Mouse (Mus musculus): ENCODE data around the gene Pde4b. TPM values are rescaled to one million over a fixed set of nuclear protein-coding genes. Genes with fewer than 3 reads are reported as not detected.
A peak's percentile ranks its signal among the peaks of the same experiment; 100 is the strongest.

The Pde4b gene
- polyA plus RNA-seq, 1 experiment from 2014 or later, result 44.6 TPM

- peak overlapping the region; percentile 85 for H3K4me2 ChIP-seq (replicated peaks)
- H3K36me3 ChIP-seq (replicated peaks; ENCODE audit: control insufficient read depth, insufficient read depth), result no peaks in the 10 kb centered on the region
- peak overlapping the region; percentile 55 for H3K9ac ChIP-seq
- H3K9me3 ChIP-seq (ENCODE audit: control insufficient read depth, low read length), result no peaks in the 10 kb centered on the region
- H3K4me3 ChIP-seq (replicated peaks; ENCODE audit: low read length), result peak overlapping the region; percentile 39
- peaks cover 4% of the 10 kb centered on the region; the same call in 1 of the 2 replicates for H3K27me3 ChIP-seq (ENCODE audit: control insufficient read depth, insufficient read depth, low read length)
- ATAC-seq (ENCODE audit: low FRiP score) (no peak), DNase-seq (ENCODE audit: low spot score) (peak; percentile 44)
- peaks cover 23% of the 10 kb centered on the region for H3K4me1 ChIP-seq (replicated peaks; ENCODE audit: control insufficient read depth, insufficient read depth, low read length)
- WGBS, result 6% methylated on average over 20 of the region's 20 CpGs
- H3K27ac ChIP-seq, result peak overlapping the region; percentile 48; the same call in 1 of the 2 replicates
Observed at GRCm38 (mm10) chr4:102570766-102571411, 483.5 kb downstream of the Pde4b start.

- peak overlapping the region; percentile 35 for H3K4me2 ChIP-seq (replicated peaks)
- H3K36me3 ChIP-seq (replicated peaks; ENCODE audit: control insufficient read depth, insufficient read depth), result no peaks in the 10 kb centered on the region
- H3K4me1 ChIP-seq (replicated peaks; ENCODE audit: control insufficient read depth, insufficient read depth, low read length), result peaks cover 23% of the 10 kb centered on the region
- ATAC-seq (ENCODE audit: low FRiP score), result no peak
- H3K9ac ChIP-seq, result no peak overlapping the region
- H3K27me3 ChIP-seq (ENCODE audit: control insufficient read depth, insufficient read depth, low read length), result peaks cover 4% of the 10 kb centered on the region; the same call in 1 of the 2 replicates
- no peak for DNase-seq (ENCODE audit: low spot score)
- 78% methylated on average over 6 of the region's 6 CpGs for WGBS
- no peaks in the 10 kb centered on the region for H3K9me3 ChIP-seq (ENCODE audit: control insufficient read depth, low read length)
- H3K27ac ChIP-seq, result no peak overlapping the region
- no peak overlapping the region; the same call in 1 of the 2 replicates for H3K4me3 ChIP-seq (replicated peaks; ENCODE audit: low read length)
Observed at GRCm38 (mm10) chr4:102572031-102572430, 484.7 kb downstream of the Pde4b start.

- Histone ChIP-seq H3K4me2 (replicated peaks) (peak overlapping the region; percentile 35; the same call in 1 of the 2 replicates), H3K27me3 (ENCODE audit: control insufficient read depth, insufficient read depth, low read length) (peaks cover 4% of the 10 kb centered on the region; the same call in 1 of the 2 replicates), H3K4me1 (replicated peaks; ENCODE audit: control insufficient read depth, insufficient read depth, low read length) (peaks cover 23% of the 10 kb centered on the region), H3K4me3 (replicated peaks; ENCODE audit: low read length) (no peak overlapping the region), H3K27ac (no peak overlapping the region), H3K9me3 (ENCODE audit: control insufficient read depth, low read length) (no peaks in the 10 kb centered on the region), H3K36me3 (replicated peaks; ENCODE audit: control insufficient read depth, insufficient read depth) (no peaks in the 10 kb centered on the region), H3K9ac (no peak overlapping the region)
- WGBS, result 78% methylated on average over 3 of the region's 3 CpGs
- ATAC-seq (ENCODE audit: low FRiP score) (no peak), DNase-seq (ENCODE audit: low spot score) (no peak)
Observed at GRCm38 (mm10) chr4:102572591-102572990, 485.2 kb downstream of the Pde4b start.

- Histone ChIP-seq H3K27me3 (ENCODE audit: control insufficient read depth, insufficient read depth, low read length) (peaks cover 4% of the 10 kb centered on the region; the same call in 1 of the 2 replicates), H3K4me3 (replicated peaks; ENCODE audit: low read length) (no peak overlapping the region), H3K9ac (no peak overlapping the region), H3K4me1 (replicated peaks; ENCODE audit: control insufficient read depth, insufficient read depth, low read length) (peaks cover 20% of the 10 kb centered on the region), H3K4me2 (replicated peaks) (no peak overlapping the region), H3K27ac (no peak overlapping the region), H3K36me3 (replicated peaks; ENCODE audit: control insufficient read depth, insufficient read depth) (no peaks in the 10 kb centered on the region), H3K9me3 (ENCODE audit: control insufficient read depth, low read length) (no peaks in the 10 kb centered on the region)
- WGBS, result 92% methylated on average over 4 of the region's 4 CpGs
- DNase-seq (ENCODE audit: low spot score) (no peak), ATAC-seq (ENCODE audit: low FRiP score) (no peak)
Observed at GRCm38 (mm10) chr4:102573361-102573781, 486.0 kb downstream of the Pde4b start.

GRCm38 (mm10) chr4:102574226-102574625 lies 486.9 kb downstream of the Pde4b start:
- Histone ChIP-seq H3K27ac (no peak overlapping the region), H3K4me3 (replicated peaks; ENCODE audit: low read length) (no peak overlapping the region), H3K36me3 (replicated peaks; ENCODE audit: control insufficient read depth, insufficient read depth) (no peaks in the 10 kb centered on the region), H3K9ac (no peak overlapping the region), H3K9me3 (ENCODE audit: control insufficient read depth, low read length) (no peaks in the 10 kb centered on the region), H3K27me3 (ENCODE audit: control insufficient read depth, insufficient read depth, low read length) (peaks cover 4% of the 10 kb centered on the region; the same call in 1 of the 2 replicates), H3K4me1 (replicated peaks; ENCODE audit: control insufficient read depth, insufficient read depth, low read length) (peaks cover 17% of the 10 kb centered on the region), H3K4me2 (replicated peaks) (no peak overlapping the region)
- 56% methylated on average over 9 of the region's 9 CpGs for WGBS
- ATAC-seq (ENCODE audit: low FRiP score) (no peak), DNase-seq (ENCODE audit: low spot score) (no peak)

- 84% methylated on average over 10 of the region's 10 CpGs for whole genome bisulfite sequencing
- H3K9ac ChIP-seq, result no peak overlapping the region
- ATAC-seq (ENCODE audit: low FRiP score), result no peak
Observed at GRCm38 (mm10) chr4:102574666-102575254, 487.4 kb downstream of the Pde4b start.

GRCm38 (mm10) chr4:102576109-102576508 lies 488.8 kb downstream of the Pde4b start:
- Histone ChIP-seq H3K4me3 (replicated peaks; ENCODE audit: low read length) (no peak overlapping the region), H3K9me3 (ENCODE audit: control insufficient read depth, low read length) (no peaks in the 10 kb centered on the region), H3K9ac (no peak overlapping the region), H3K4me1 (replicated peaks; ENCODE audit: control insufficient read depth, insufficient read depth, low read length) (no peaks in the 10 kb centered on the region), H3K27me3 (ENCODE audit: control insufficient read depth, insufficient read depth, low read length) (peaks cover 4% of the 10 kb centered on the region; the same call in 1 of the 2 replicates), H3K4me2 (replicated peaks) (no peak overlapping the region), H3K36me3 (replicated peaks; ENCODE audit: control insufficient read depth, insufficient read depth) (no peaks in the 10 kb centered on the region), H3K27ac (no peak overlapping the region)
- ATAC-seq (ENCODE audit: low FRiP score) (no peak), DNase-seq (ENCODE audit: low spot score) (no peak)
- WGBS, result 92% methylated on average over 6 of the region's 6 CpGs

More at GRCm38 (mm10) chr4:102574666-102575254, 487.4 kb downstream of the Pde4b start:
- Histone ChIP-seq H3K27me3 (ENCODE audit: control insufficient read depth, insufficient read depth, low read length) (peaks cover 4% of the 10 kb centered on the region; the same call in 1 of the 2 replicates), H3K9me3 (ENCODE audit: control insufficient read depth, low read length) (no peaks in the 10 kb centered on the region), H3K27ac (no peak overlapping the region), H3K4me1 (replicated peaks; ENCODE audit: control insufficient read depth, insufficient read depth, low read length) (peaks cover 13% of the 10 kb centered on the region), H3K4me3 (replicated peaks; ENCODE audit: low read length) (no peak overlapping the region), H3K36me3 (replicated peaks; ENCODE audit: control insufficient read depth, insufficient read depth) (no peaks in the 10 kb centered on the region), H3K4me2 (replicated peaks) (no peak overlapping the region)
- no peak for DNase-seq (ENCODE audit: low spot score)

- Histone ChIP-seq H3K36me3 (replicated peaks; ENCODE audit: control insufficient read depth, insufficient read depth) (no peaks in the 10 kb centered on the region), H3K4me3 (replicated peaks; ENCODE audit: low read length) (no peak overlapping the region), H3K4me2 (replicated peaks) (no peak overlapping the region), H3K27ac (no peak overlapping the region), H3K9ac (no peak overlapping the region), H3K9me3 (ENCODE audit: control insufficient read depth, low read length) (no peaks in the 10 kb centered on the region), H3K4me1 (replicated peaks; ENCODE audit: control insufficient read depth, insufficient read depth, low read length) (no peaks in the 10 kb centered on the region), H3K27me3 (ENCODE audit: control insufficient read depth, insufficient read depth, low read length) (no peaks in the 10 kb centered on the region)
- DNase-seq (ENCODE audit: low spot score), result no peak
- ATAC-seq (ENCODE audit: low FRiP score), result no peak
- WGBS, result 87% methylated on average over 14 of the region's 14 CpGs
Observed at GRCm38 (mm10) chr4:102577636-102578035, 490.3 kb downstream of the Pde4b start.

- H3K27me3 ChIP-seq (ENCODE audit: control insufficient read depth, insufficient read depth, low read length), result no peaks in the 10 kb centered on the region
- H3K4me3 ChIP-seq (replicated peaks; ENCODE audit: low read length), result no peak overlapping the region
- H3K27ac ChIP-seq, result no peak overlapping the region
- H3K4me2 ChIP-seq (replicated peaks), result no peak overlapping the region
- H3K36me3 ChIP-seq (replicated peaks; ENCODE audit: control insufficient read depth, insufficient read depth), result no peaks in the 10 kb centered on the region
- 90% methylated on average over 4 of the region's 4 CpGs for WGBS
- no peak overlapping the region for H3K9ac ChIP-seq
- DNase-seq (ENCODE audit: low spot score), result no peak
- H3K4me1 ChIP-seq (replicated peaks; ENCODE audit: control insufficient read depth, insufficient read depth, low read length), result no peaks in the 10 kb centered on the region
- ATAC-seq (ENCODE audit: low FRiP score), result no peak
- no peaks in the 10 kb centered on the region for H3K9me3 ChIP-seq (ENCODE audit: control insufficient read depth, low read length)
Observed at GRCm38 (mm10) chr4:102579051-102579450, 491.7 kb downstream of the Pde4b start.
